Mouse (Mus musculus): ENCODE data around the gene Krt80. TPM values are rescaled to one million over a fixed set of nuclear protein-coding genes. Genes with fewer than 3 reads are reported as not detected.
"Not testable (repeated sequence)": the region's sequence is repeated elsewhere in the genome, so short reads cannot be mapped to it uniquely, and the experiment has no call there.

Gene Krt80
- polyA plus RNA-seq, 1 experiment, result 14.2 TPM

DNA sequence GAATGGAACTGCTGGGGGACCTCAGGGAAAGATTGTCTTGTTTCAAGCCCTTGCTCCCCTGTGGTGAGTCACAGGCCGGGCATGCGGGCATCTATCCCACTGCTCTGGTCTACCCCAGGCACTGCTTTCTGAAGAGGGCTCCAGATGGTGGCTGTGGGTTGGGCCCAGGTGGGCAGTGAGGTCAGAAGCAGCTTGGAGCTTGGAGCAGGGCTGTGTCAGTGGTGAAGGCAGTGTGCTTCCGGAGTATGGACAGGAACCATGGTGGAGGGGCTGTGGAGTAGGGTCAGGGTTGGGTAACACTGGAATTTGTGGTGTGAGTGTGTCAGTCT, 40.4 kb downstream of the Krt80 start:
- H3K27ac ChIP-seq (ENCODE audit: insufficient read depth, low read depth, low read length), result no peak overlapping the region
- no peaks in the 10 kb centered on the region for H3K27me3 ChIP-seq (replicated peaks; ENCODE audit: control insufficient read depth, insufficient read depth, low read length)
- TF ChIP-seq CTCF (conservative IDR thresholded peaks at IDR 0.05; ENCODE audit: insufficient read depth, insufficient read length, low read depth, low read length) (no peak), POLR2A (IDR thresholded peaks at IDR 0.05; ENCODE audit: low read depth, low read length) (no peak)
- no peak for DNase-seq
- no peak overlapping the region for H3K4me3 ChIP-seq (ENCODE audit: insufficient read depth, low read depth, low read length)
- 66% methylated on average over 3 of the region's 3 CpGs for WGBS
- H3K4me1 ChIP-seq (ENCODE audit: control insufficient read depth, insufficient read depth, low read length), result no peaks in the 10 kb centered on the region
- H3K36me3 ChIP-seq (ENCODE audit: control insufficient read depth, insufficient read depth, low read length), result no peaks in the 10 kb centered on the region

DNA sequence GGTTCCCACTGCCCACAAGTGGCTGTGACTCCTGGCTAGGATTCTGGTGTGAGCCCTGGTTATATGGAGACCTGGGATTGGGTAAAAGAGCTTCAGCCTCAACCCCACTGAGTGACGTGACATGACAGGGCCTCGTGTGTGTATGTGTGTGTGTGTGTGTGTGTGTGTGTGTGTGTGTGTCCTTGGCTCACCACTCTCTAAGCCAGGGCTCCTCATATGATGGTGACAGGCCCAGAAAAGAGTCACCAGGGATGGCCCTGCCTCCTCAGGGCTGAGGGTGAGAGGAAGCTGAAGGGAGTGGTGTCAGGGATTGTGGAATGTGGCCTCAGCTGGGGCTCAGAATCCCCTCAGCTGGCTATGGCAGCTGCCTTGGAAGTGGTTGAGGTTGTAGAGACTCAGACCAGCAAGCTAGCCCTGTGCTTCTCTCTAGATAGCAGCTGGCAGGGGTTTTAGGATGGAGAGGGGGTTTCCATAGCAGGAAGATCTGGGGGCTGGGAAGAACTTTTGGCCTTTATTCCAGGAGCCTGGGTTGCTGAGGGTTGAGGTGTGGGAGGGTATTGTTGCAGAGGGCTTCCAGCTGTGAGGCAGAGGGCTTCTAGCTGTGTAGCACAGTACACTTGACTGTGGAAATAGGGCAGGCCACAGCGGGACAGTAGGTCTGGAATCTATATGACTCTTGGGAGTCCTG, 40.9 kb downstream of the Krt80 start:
- 80% methylated on average over 3 of the region's 3 CpGs for WGBS

DNA sequence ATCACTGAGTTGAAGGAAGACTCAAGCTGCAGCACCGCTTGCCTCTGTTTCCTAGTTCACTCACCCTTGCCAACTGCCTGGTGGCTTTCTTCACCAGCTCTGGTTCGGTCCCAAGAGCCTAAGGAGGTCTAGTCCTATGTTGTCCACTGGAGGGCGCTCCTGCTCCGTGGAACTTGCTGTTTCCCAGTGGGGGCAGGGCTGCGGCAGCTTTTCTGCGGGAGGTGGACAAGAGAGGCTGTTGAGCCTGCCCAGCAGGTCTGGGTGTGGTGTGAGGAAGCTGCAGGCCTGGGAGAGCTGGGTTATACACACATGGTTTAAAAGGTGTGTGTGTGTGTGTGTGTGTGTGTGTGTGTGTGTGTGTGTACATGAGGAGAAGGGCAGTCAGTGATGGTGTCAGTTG, 42.7 kb downstream of the Krt80 start:
- Histone ChIP-seq H3K27ac (ENCODE audit: insufficient read depth, low read depth, low read length) (no peak overlapping the region), H3K36me3 (ENCODE audit: control insufficient read depth, insufficient read depth, low read length) (no peaks in the 10 kb centered on the region), H3K4me3 (ENCODE audit: insufficient read depth, low read depth, low read length) (no peak overlapping the region), H3K27me3 (replicated peaks; ENCODE audit: control insufficient read depth, insufficient read depth, low read length) (no peaks in the 10 kb centered on the region), H3K4me1 (ENCODE audit: control insufficient read depth, insufficient read depth, low read length) (no peaks in the 10 kb centered on the region)
- peak; percentile 86 for DNase-seq
- TF ChIP-seq CTCF (conservative IDR thresholded peaks at IDR 0.05; ENCODE audit: insufficient read depth, insufficient read length, low read depth, low read length) (peak; percentile 89), POLR2A (IDR thresholded peaks at IDR 0.05; ENCODE audit: low read depth, low read length) (no peak)
- WGBS, result 5% methylated on average over 6 of the region's 6 CpGs

More for the DNA sequence above, 40.9 kb downstream of the Krt80 start:
- Histone ChIP-seq H3K4me1 (ENCODE audit: control insufficient read depth, insufficient read depth, low read length) (no peaks in the 10 kb centered on the region), H3K4me3 (ENCODE audit: insufficient read depth, low read depth, low read length) (no peak overlapping the region), H3K36me3 (ENCODE audit: control insufficient read depth, insufficient read depth, low read length) (no peaks in the 10 kb centered on the region), H3K27me3 (replicated peaks; ENCODE audit: control insufficient read depth, insufficient read depth, low read length) (no peaks in the 10 kb centered on the region), H3K27ac (ENCODE audit: insufficient read depth, low read depth, low read length) (no peak overlapping the region)
- no peak for DNase-seq
- TF ChIP-seq POLR2A (IDR thresholded peaks at IDR 0.05; ENCODE audit: low read depth, low read length) (no peak), CTCF (conservative IDR thresholded peaks at IDR 0.05; ENCODE audit: insufficient read depth, insufficient read length, low read depth, low read length) (no peak)

DNA sequence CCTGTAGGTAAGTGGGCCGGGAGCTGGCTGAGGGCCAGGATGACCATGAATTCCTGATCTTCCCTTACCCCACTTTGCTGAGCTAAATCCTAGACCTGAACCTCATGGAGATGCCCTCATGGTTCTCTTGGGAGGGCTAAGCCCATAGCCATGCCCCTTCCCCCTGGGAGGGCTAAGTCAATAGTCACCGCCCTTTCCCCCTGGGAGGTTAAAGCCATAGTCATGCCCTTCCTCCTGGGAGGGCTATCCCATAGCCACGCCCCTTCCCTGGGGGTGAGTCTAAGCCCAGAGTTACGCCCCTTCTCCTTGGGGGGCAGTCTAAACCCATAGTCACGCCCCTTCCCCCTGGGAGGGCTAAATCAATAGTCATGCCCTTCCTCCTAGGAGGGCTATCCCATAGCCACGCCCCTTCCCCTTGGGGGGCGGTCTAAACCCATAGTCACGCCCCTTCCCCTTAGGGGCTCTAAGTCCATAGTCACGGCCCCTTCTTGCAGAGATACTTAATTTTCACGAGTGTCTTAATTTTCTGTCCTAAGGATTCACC, 43.9 kb downstream of the Krt80 start:
- 54% methylated on average over 10 of the region's 10 CpGs for WGBS
- Histone ChIP-seq H3K36me3 (ENCODE audit: control insufficient read depth, insufficient read depth, low read length) (no peaks in the 10 kb centered on the region), H3K4me1 (ENCODE audit: control insufficient read depth, insufficient read depth, low read length) (no peaks in the 10 kb centered on the region), H3K4me3 (ENCODE audit: insufficient read depth, low read depth, low read length) (no peak overlapping the region), H3K27ac (ENCODE audit: insufficient read depth, low read depth, low read length) (no peak overlapping the region), H3K27me3 (replicated peaks; ENCODE audit: control insufficient read depth, insufficient read depth, low read length) (no peaks in the 10 kb centered on the region)
- DNase-seq, result no peak
- TF ChIP-seq CTCF (conservative IDR thresholded peaks at IDR 0.05; ENCODE audit: insufficient read depth, insufficient read length, low read depth, low read length), result no peak
- TF ChIP-seq POLR2A (IDR thresholded peaks at IDR 0.05; ENCODE audit: low read depth, low read length), result no peak

DNA sequence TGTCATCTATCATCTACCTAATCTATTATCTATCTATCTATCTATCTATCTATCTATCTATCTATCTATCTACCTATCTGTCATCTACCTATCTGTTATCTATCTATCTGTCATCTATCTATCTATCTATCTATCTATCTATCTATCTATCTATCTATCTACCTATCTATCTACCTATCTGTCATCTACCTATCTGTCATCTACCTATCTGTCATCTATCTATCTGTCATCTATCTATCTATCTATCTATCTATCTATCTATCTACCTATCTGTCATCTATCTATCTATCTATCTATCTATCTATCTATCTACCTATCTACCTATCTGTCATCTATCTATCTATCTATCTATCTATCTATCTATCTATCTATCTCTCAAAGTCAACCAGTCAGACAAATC, 45.6 kb downstream of the Krt80 start:
- not testable (repeated sequence) for H3K4me1 ChIP-seq (ENCODE audit: control insufficient read depth, insufficient read depth, low read length); H3K27me3 ChIP-seq (replicated peaks; ENCODE audit: control insufficient read depth, insufficient read depth, low read length); H3K27ac ChIP-seq (ENCODE audit: insufficient read depth, low read depth, low read length); H3K36me3 ChIP-seq (ENCODE audit: control insufficient read depth, insufficient read depth, low read length); H3K4me3 ChIP-seq (ENCODE audit: insufficient read depth, low read depth, low read length); DNase-seq

DNA sequence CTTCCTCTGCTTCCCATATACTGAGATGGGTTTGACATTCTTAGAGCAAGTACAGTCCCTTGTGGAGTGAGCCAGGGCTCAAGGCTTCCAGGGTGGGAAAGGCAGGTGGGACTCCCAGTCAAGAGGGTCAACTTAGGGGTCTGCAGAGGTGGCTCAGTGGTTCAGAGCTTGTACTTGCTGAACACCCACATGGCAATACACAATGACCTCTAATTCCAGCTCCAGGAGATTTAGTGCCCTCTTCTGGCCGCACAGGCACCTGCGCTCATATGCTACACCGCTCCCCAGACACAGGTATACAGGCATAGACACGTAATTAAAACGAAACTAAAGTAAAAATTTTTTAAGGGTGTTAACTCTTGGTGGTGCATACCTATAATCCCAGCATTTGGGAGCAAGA, 46.5 kb downstream of the Krt80 start:
- Histone ChIP-seq H3K27ac (ENCODE audit: insufficient read depth, low read depth, low read length) (no peak overlapping the region), H3K27me3 (replicated peaks; ENCODE audit: control insufficient read depth, insufficient read depth, low read length) (no peaks in the 10 kb centered on the region), H3K36me3 (ENCODE audit: control insufficient read depth, insufficient read depth, low read length) (no peaks in the 10 kb centered on the region), H3K4me3 (ENCODE audit: insufficient read depth, low read depth, low read length) (no peak overlapping the region), H3K4me1 (ENCODE audit: control insufficient read depth, insufficient read depth, low read length) (peaks cover 9% of the 10 kb centered on the region)
- DNase-seq, result no peak
- TF ChIP-seq POLR2A (IDR thresholded peaks at IDR 0.05; ENCODE audit: low read depth, low read length) (no peak), CTCF (conservative IDR thresholded peaks at IDR 0.05; ENCODE audit: insufficient read depth, insufficient read length, low read depth, low read length) (no peak)
- 96% methylated on average over 5 of the region's 5 CpGs for WGBS

DNA sequence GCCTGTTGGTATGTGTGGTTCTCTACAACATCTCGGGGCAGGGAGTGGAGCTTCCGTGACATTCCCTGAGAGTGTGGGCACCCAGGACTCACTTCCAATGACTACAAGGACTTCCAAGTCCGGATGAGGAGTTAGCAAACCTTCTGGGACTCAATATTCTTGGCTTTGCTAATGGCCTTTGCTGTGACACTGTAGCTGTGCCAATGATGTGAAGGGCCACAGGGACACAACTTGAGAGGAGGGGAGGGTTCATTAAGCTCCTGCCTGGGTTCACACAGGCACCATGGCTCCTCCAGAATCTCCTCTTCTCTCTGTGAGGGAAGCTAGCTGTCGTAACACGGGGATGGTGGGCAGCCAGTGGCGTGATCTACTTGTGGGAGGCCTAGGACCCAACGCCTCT, 47.3 kb downstream of the Krt80 start:
- no peaks in the 10 kb centered on the region for H3K36me3 ChIP-seq (ENCODE audit: control insufficient read depth, insufficient read depth, low read length)
- peaks cover 9% of the 10 kb centered on the region for H3K4me1 ChIP-seq (ENCODE audit: control insufficient read depth, insufficient read depth, low read length)
- no peak overlapping the region for H3K4me3 ChIP-seq (ENCODE audit: insufficient read depth, low read depth, low read length)
- no peak overlapping the region for H3K27ac ChIP-seq (ENCODE audit: insufficient read depth, low read depth, low read length)
- no peak for DNase-seq
- 94% methylated on average over 7 of the region's 7 CpGs for WGBS
- H3K27me3 ChIP-seq (replicated peaks; ENCODE audit: control insufficient read depth, insufficient read depth, low read length), result no peaks in the 10 kb centered on the region
- TF ChIP-seq POLR2A (IDR thresholded peaks at IDR 0.05; ENCODE audit: low read depth, low read length), result no peak
- TF ChIP-seq CTCF (conservative IDR thresholded peaks at IDR 0.05; ENCODE audit: insufficient read depth, insufficient read length, low read depth, low read length), result no peak

All from kidney, adult 2 months (tissue).